Mouse (Mus musculus) brain, adult 2 months (tissue): ENCODE data around the gene Nup214.
A peak's percentile ranks its signal among the peaks of the same experiment; 100 is the strongest.
"Not testable (repeated sequence)": the region's sequence is repeated elsewhere in the genome, so short reads cannot be mapped to it uniquely, and the experiment has no call there.

Source experiments
- DNase-seq: peaks from one replicate; pipeline ENCODE4 v3.0.0; 2011; ENCODE audit warnings: low read depth, low spot score

Gene Nup214

GRCm38 (mm10) chr2:31963491-31963890 lies 10.7 kb upstream of the Nup214 start:
- DNase-seq: peak; percentile 75

- no peak for DNase-seq
Observed at GRCm38 (mm10) chr2:31964191-31964590, 10.0 kb upstream of the Nup214 start.

DNA sequence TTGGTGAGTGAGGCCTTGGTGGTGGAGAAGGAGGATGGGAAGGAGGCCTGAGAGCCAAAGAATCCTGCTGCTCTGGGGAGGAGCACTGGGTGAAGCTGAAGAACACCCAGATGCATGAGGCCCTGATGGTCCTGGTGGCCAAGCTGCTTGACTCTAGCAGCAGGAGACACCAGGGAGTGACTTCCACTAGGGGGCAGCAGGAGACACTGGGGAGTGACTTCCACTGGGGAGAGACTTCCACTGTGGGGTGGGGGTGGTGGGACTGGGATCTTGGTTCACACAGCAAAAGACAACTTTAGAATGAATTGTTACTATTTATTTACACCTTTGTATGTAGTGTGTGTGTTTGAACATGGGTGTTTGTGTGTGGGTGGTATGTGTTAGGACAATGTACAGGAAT lies 9.1 kb upstream of the Nup214 start:
- DNase-seq: peak; percentile 37

- DNase-seq: no peak
Observed at GRCm38 (mm10) chr2:31966801-31967200, 7.4 kb upstream of the Nup214 start.

GRCm38 (mm10) chr2:31972589-31972988 lies 1.6 kb upstream of the Nup214 start:
- no peak for DNase-seq

DNA sequence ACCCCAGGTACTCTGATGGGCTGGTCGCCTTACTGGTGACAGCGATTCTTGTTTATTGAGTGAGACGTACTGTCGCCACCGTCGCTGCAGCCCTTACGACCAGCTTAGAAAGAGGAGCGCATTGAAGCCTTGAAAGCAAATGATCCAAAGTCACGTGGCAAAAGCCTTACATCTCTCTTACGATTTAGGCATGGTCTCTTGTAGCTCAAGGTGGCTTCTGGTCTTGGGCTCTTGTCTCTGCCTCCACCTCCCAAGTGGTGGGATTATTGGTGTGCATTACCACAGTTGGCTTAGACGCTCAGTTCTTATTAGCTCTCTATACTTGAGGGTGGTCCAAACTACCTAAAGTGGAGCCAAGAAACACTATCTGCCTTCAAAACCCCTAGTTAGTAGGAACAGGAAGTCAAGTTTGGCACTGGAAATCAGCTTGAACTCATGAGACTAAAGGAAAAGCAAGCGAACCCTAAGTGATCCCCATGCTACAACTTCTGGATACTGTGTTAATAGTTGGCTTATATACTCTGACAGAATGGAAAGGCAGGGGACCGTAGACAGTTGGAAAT lies 654 bp downstream of the Nup214 start:
- no peak for DNase-seq

DNA sequence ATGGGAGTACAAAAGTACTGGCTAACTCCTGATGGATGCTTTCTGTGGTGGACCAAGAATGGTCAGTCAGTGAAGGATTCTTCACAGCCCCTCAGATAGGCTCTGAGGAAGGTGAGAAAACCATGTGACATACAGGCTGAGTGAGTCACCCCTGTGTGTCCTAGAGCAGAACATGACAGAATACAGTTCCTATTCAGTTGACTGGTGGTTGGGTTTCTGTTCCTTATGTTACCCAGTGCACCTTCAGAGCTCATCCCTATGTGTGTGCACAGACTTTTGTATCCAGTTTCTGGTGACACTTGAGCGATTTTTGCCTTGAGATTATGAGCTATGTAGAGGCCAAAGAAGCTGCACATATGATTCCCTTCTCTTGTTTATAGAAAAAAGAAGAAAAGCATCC lies 13.5 kb downstream of the Nup214 start:
- no peak for DNase-seq

DNA sequence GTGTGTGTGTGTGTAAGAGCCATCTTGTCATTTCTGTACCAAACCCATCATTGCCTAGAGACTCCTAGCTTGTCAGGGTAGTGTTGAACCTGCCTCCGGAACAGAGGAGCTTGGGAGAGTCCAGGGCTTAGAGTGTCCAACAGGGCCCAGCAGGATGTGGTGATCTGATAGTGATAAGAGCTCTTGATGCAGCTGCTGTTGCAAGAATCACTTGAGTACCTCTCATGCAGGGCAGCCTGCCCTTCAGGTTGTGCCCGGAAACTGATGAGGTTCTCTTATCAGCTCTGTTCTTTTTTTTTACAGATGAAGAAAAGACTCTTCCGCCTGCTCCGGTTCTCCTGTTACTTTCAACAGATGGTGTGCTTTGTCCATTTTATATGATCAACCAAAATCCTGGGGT lies 16.7 kb downstream of the Nup214 start:
- DNase-seq: no peak

DNA sequence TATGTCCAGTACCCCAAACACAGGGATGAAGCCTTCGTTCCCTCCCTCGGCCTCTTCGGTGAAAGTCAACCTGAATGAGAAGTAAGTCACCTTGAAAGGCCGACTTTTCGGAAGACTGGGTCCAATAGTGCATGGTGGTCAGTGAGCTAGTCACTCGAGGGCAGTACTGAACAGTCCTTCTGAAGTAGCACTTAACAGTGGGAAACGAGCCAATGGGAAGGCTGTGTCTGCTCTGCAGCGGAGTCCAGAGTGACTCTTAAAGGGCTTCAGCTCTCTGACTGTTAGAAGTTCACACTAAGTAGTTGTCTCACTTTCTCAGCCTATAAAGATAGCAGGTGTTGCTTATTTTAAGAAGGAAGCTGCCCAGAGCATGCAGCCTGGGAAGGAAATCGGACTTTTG lies 20.7 kb downstream of the Nup214 start:
- no peak for DNase-seq

DNA sequence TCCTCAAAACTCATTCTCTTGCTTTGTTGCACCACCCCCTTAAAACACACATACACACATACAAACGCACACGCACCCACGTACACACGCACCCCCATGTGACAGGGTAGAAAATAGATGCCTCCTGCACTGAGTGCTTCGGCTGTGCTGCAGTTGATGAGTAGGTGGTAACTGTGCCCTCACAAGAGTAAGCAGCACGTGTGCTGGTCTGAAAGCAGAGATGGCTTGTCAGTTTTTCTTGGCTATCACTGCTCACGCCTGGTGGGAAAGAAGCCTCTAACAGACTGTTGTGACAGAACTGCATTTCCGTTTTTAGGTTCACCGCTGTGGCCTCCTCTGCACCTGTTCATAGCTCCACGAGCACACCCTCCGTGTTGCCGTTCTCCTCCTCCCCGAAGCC lies 21.8 kb downstream of the Nup214 start:
- peak; percentile 92 for DNase-seq

GRCm38 (mm10) chr2:31997539-31997938 lies 23.3 kb downstream of the Nup214 start:
- DNase-seq: no peak

GRCm38 (mm10) chr2:31998443-31998842 lies 24.2 kb downstream of the Nup214 start:
- no peak for DNase-seq

GRCm38 (mm10) chr2:32008311-32008710 lies 34.1 kb downstream of the Nup214 start:
- DNase-seq: no peak

DNA sequence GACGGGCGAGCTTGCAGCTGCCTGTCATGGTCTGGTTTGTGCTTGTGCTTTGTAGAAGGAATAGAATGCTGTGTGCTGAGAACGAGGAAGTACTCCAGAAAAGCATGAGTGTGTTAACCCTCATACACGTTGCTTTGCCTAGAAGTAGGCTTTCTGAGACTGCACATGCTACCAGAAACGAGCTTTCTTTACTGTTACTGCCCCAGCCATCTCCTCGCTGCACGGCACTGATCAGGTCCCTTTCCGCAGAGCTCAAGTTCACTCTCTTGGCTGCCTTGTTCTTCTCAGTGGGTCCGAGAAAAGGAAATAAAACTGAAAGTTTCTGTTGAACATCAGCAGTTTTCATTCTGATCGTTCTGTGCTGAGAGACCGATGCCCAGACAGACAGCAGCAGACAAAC lies 34.5 kb downstream of the Nup214 start:
- no peak for DNase-seq

GRCm38 (mm10) chr2:32019704-32020103 lies 45.5 kb downstream of the Nup214 start:
- no peak for DNase-seq

- no peak for DNase-seq
Observed at GRCm38 (mm10) chr2:32020229-32020628, 46.0 kb downstream of the Nup214 start.

GRCm38 (mm10) chr2:32024372-32024771 lies 50.1 kb downstream of the Nup214 start:
- no peak for DNase-seq

DNA sequence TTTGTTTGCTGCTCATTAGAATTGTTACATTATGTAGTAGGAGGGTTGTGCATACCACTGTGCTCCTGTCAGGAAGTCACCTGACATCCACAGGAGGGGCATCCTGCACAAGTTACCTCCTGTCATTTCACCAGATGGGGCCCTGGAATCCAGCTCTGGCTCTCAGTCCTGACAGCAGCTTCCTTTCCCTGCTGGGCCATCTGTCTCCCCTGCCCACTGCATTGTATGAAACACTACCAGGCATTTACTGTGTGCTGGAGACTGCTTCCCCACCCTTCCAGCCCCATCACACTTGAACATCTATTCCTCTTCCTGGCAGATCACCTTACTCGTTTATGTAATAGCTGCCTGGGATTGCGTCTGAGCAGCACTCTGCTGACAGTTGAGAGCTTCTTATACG lies 55.4 kb downstream of the Nup214 start:
- peak; percentile 78 for DNase-seq

DNA sequence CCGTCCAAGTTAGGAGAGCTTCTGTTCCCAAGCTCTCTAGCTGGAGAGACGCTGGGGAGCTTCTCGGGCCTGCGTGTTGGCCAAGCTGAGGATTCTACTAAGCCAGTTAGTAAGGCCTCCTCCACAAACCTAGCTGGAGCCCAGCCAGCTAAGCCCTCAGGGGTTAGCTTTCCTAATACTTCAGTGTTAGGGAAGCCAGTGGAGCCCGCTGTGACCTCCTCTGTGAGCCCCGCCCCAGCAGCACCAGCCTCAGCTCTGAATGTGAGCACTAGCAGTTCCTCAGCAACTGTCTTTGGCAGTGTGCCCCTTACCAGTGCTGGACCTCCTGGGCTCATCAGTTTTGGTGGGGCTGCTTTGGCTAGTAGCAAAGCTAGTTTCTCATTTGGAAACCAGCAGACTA lies 59.2 kb downstream of the Nup214 start:
- peak; percentile 27 for DNase-seq

GRCm38 (mm10) chr2:32034206-32034605 lies 60.0 kb downstream of the Nup214 start:
- no peak for DNase-seq

DNA sequence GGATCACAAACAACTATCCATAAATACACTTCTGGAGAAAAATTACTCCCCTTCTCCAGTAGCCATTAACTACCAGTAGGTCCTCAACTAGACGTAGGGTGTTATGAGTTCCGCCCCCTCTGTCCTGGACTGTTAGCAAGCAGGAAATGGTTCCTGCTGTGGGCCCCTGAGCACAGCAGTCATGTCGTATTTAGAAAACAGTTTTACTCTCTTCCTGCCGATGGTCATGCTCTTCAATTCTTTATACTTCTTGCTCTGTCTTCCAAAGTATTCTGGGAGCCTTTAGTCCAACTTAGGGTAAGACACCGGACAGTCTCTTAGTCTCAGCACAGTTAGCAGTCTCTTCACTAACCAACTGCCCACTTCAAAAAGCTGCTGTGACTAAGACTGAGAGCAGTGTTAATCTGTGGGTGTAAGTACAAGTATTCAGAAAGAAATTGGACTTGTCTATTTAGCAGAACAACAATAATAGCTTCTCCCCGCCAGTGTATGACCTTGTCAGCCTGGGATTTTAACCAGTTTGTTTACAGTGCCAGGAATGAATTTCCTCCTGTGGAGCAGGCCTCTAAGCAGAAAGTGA lies 63.1 kb downstream of the Nup214 start:
- peak; percentile 33 for DNase-seq

DNA sequence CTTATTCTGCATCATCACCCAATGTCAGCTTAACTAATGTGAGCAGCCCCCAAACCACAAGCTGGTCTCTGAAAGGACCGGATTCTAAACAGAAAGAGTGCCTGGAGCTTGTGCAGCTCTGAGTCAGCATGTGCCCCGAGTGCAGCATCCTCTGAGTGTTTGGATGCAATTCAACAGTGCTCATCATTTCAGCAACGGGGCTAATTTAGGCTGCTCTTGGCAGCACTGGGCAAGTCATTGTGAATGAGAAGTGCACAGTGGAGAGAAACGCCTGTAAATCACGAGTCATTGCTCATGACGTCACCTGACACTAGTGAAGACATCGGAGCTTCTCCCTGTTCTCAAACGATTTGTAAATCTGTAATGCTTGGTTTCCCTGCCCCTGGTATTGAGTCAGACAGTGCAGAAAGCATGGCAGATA lies 64.4 kb downstream of the Nup214 start:
- DNase-seq: peak; percentile 93

DNA sequence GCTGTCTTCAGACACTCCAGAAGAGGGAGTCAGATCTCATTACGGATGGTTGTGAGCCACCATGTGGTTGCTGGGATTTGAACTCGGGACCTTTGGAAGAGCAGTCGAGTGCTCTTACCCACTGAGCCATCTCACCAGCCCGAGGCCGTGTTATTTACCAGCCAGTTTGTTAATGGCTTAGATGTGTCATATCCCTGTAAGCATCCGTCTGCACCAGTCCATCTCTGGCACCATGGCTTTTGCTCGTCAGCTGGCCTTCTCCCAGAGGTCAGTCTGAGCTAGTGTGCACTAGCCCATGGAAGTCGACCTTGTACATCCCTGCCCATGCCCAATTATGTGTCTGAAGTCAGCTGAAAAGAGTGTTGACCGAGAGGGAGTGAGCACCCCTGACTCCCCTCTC lies 66.4 kb downstream of the Nup214 start:
- not testable (repeated sequence) for DNase-seq

DNA sequence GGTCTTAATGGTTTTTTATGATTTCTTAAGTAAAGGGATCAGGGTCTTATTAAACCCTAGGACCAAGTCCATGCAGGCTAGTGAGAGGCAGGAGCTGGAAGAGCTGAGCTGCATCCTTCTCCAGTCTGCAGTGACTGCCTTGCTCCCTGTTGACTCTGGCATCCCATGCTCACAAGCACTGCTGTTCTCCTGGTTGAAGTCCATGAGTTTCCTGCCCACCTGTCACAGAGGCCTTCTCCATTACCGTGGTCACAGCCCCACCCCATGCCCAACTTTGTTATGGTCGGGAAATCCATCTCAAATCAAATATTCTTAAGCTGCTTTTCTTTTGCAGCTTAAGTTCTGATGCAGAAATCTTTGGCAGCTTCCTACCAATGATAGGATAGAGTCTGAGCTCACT lies 66.9 kb downstream of the Nup214 start:
- no peak for DNase-seq
